Mouse (Mus musculus) C2C12 (cell line): ENCODE data around the gene Map4.

Experiments
- CTCF ChIP-seq: IDR thresholded peaks from one replicate; pipeline ENCODE4 v1.5.1; 2011; ENCODE audit not compliant: control insufficient read depth, insufficient read depth, insufficient read length
- MAX ChIP-seq: IDR thresholded peaks from one replicate; pipeline ENCODE4 v1.6.1; 2011; ENCODE audit warnings: mild to moderate bottlenecking, control low read depth
- USF1 ChIP-seq: IDR thresholded peaks from one replicate; pipeline ENCODE4 v1.6.1; 2011; ENCODE audit warnings: low read depth, mild to moderate bottlenecking, control low read depth, moderate library complexity

DNA sequence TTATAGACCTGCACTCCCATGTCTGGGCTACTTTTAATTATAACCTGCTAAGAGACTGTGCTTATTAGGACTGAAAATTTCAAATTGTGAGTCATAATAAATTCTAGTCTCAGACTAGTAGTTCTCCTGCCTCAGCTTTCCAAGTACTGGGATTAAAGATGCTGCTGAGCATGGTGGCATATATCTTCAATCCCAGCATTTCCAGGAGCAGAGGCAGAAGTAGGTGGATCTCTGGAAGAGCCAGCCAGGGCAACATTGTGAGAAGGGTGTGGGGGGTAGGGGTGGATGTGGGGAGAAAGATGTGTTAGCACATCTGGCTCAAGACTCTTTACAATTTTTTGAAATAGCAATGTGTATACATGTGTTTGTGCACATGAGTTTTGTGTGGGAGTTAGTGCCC is 23.4 kb downstream of the Map4 start:
- TF ChIP-seq USF1 (no peak), CTCF (no peak), MAX (no peak)
